Comparison of ENCODE assay signal across 17 mouse cellular contexts in the genomic region with DNA sequence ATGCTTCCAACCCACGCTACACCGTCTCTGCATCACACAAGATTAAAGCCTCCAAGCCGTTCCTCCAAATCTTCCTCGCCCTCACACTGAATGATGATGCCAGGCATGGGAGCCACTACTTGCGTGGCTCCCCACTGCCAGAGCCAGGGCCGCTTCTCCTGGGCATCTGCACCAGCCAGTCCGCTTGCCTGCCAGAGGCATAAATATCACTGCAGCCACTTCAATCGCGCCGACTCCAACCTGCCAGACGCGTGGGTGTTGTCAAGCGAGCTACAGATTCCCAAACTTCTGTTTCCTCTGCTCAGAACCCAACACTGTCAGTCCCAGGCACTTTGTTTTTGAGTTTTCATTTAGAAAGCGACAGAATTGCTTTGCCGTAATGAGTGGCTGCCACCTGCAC.
DNase-seq lines count a peak whose midpoint lies in the region; ATAC-seq and TF ChIP-seq lines count a peak whose summit lies in the region.
"Had no signal": no experiment of that assay in that cellular context is flagged by ENCODE, and none has a peak within 500 bp of the region (broad histone marks: within the 10 kb centered on the region; RNA-seq: fewer than 3 reads in every experiment).

No protein-coding gene starts in this region.

- peak; percentile 67 for ATAC-seq in forebrain, postnatal 0 days
- no peak for ATAC-seq in forebrain, embryonic 11.5 days (replicated peaks; ENCODE audit: low FRiP score)
- ATAC-seq in kidney, embryonic 15.5 days (replicated peaks; ENCODE audit: low FRiP score) = no peak
- ATAC-seq in cerebellum, adult (ENCODE audit: insufficient number of reproducible peaks, low FRiP score, low TSS enrichment) = no peak
- ATAC-seq: lung, postnatal 0 days; Patski had no signal

- H3K4me3 ChIP-seq in forebrain, postnatal 0 days (ENCODE audit: low read depth, low read length) = no peak overlapping the region
- H3K4me3 ChIP-seq in forebrain, embryonic 11.5 days (ENCODE audit: low read depth, low read length) = no peak overlapping the region
- H3K4me3 ChIP-seq in kidney, embryonic 15.5 days (replicated peaks) = no peak overlapping the region
- H3K4me3 ChIP-seq: hindbrain, embryonic 15.5 days; liver, embryonic 13.5 days; megakaryocyte, embryonic 14.5 days had no signal

- H3K9ac ChIP-seq in forebrain, postnatal 0 days = no peak overlapping the region
- no peak overlapping the region for H3K9ac ChIP-seq in forebrain, embryonic 11.5 days (ENCODE audit: low read length)
- no peak overlapping the region for H3K9ac ChIP-seq in kidney, embryonic 15.5 days
- H3K9ac ChIP-seq: hindbrain, embryonic 15.5 days; liver, embryonic 13.5 days had no signal

- H3K27me3 ChIP-seq in forebrain, postnatal 0 days (ENCODE audit: insufficient read depth, low read length) = no peaks in the 10 kb centered on the region
- H3K27me3 ChIP-seq in forebrain, embryonic 11.5 days (ENCODE audit: control insufficient read depth, insufficient read depth, low read length) = no peaks in the 10 kb centered on the region
- no peaks in the 10 kb centered on the region for H3K27me3 ChIP-seq in kidney, embryonic 15.5 days
- H3K27me3 ChIP-seq: hindbrain, embryonic 15.5 days; liver, embryonic 13.5 days; megakaryocyte, embryonic 14.5 days; Patski had no signal

- no peaks in the 10 kb centered on the region for H3K36me3 ChIP-seq in forebrain, postnatal 0 days (ENCODE audit: insufficient read depth)
- H3K36me3 ChIP-seq in forebrain, embryonic 11.5 days (ENCODE audit: control insufficient read depth, insufficient read depth, low read length) = no peaks in the 10 kb centered on the region
- no peaks in the 10 kb centered on the region for H3K36me3 ChIP-seq in kidney, embryonic 15.5 days
- H3K36me3 ChIP-seq: hindbrain, embryonic 15.5 days; liver, embryonic 13.5 days had no signal

- no peak for TF ChIP-seq CTCF in forebrain, postnatal 0 days (IDR thresholded peaks at IDR 0.05; ENCODE audit: low read depth)

- peak; percentile 52 for DNase-seq in forebrain, postnatal 0 days
- DNase-seq in forebrain, embryonic 11.5 days (ENCODE audit: low spot score) = no peak
- peak; percentile 75 for DNase-seq in layer of hippocampus, adult 9-11 months
- peak; percentile 78 to 95 for DNase-seq in left cerebral cortex, postnatal 25 days (ENCODE audit: low spot score in 2 of 2)
- DNase-seq in adrenal gland, postnatal 4 days (ENCODE audit: low spot score in 2 of 2) = no peak
- DNase-seq in kidney, adult 8-10 months = no peak
- DNase-seq: cerebellum, adult 9-10 months; gastrocnemius, postnatal 36 days; kidney, adult 18-20 months; liver, embryonic 13.5 days; thymus, postnatal 14 days had no signal

- H3K9me3 ChIP-seq in forebrain, postnatal 0 days (ENCODE audit: low read length) = no peaks in the 10 kb centered on the region
- H3K9me3 ChIP-seq in forebrain, embryonic 11.5 days (ENCODE audit: control insufficient read depth, low read length) = no peaks in the 10 kb centered on the region
- H3K9me3 ChIP-seq in kidney, embryonic 15.5 days (replicated peaks) = no peaks in the 10 kb centered on the region
- H3K9me3 ChIP-seq: hindbrain, embryonic 15.5 days; liver, embryonic 13.5 days; megakaryocyte, embryonic 14.5 days had no signal

- WGBS in forebrain, postnatal 0 days = 80% methylated on average over 15 of the region's 15 CpGs
- WGBS in forebrain, embryonic 11.5 days = 94% methylated on average over 15 of the region's 15 CpGs
- WGBS in kidney, embryonic 15.5 days = 83% methylated on average over 15 of the region's 15 CpGs

- intact Hi-C loops in left cerebral cortex, postnatal 25 days (cut with DNase I) = no loop called here

- no peaks in the 10 kb centered on the region for H3K4me1 ChIP-seq in forebrain, postnatal 0 days (ENCODE audit: insufficient read depth)
- H3K4me1 ChIP-seq in forebrain, embryonic 11.5 days (replicated peaks; ENCODE audit: control insufficient read depth, insufficient read depth, low read length) = no peaks in the 10 kb centered on the region
- H3K4me1 ChIP-seq in kidney, embryonic 15.5 days = no peaks in the 10 kb centered on the region
- H3K4me1 ChIP-seq: hindbrain, embryonic 15.5 days; liver, embryonic 13.5 days; megakaryocyte, embryonic 14.5 days had no signal

- H3K27ac ChIP-seq in forebrain, postnatal 0 days (ENCODE audit: low read depth, low read length) = no peak overlapping the region
- no peak overlapping the region for H3K27ac ChIP-seq in forebrain, embryonic 11.5 days (ENCODE audit: low read depth, low read length)
- no peak overlapping the region for H3K27ac ChIP-seq in kidney, embryonic 15.5 days
- H3K27ac ChIP-seq: hindbrain, embryonic 15.5 days; liver, embryonic 13.5 days had no signal

- no peak overlapping the region for H3K4me2 ChIP-seq in forebrain, postnatal 0 days (ENCODE audit: low read depth)
- H3K4me2 ChIP-seq in forebrain, embryonic 11.5 days (ENCODE audit: low read depth, low read length, severe bottlenecking) = no peak overlapping the region
- H3K4me2 ChIP-seq in kidney, embryonic 15.5 days = no peak overlapping the region
- H3K4me2 ChIP-seq: hindbrain, embryonic 15.5 days; liver, embryonic 13.5 days had no signal

Comparison
In these comparisons a context has a peak if more than half of its experiments do, and no peak if none do; other contexts are left out.
1. DNase-seq: peak in forebrain, postnatal 0 days (single experiment), layer of hippocampus, adult 9-11 months (single experiment) and left cerebral cortex, postnatal 25 days (2 of 2); none in forebrain, embryonic 11.5 days (single experiment), adrenal gland, postnatal 4 days (0 of 2) and kidney, adult 8-10 months (0 of 2).